Mouse (Mus musculus) spleen, adult 18-20 months (tissue): Measurements from ENCODE around the gene Foxf2.
A peak's percentile ranks its signal among the peaks of the same experiment; 100 is the strongest.

ENCODE experiments used
- DNase-seq, 2 experiments: peaks; one replicate each; pipeline ENCODE4 v3.0.0; 2022; ENCODE audit warnings: mixed read lengths in 2 of 2

The Foxf2 gene

GRCm38 (mm10) chr13:31626183-31626801, 676 bp downstream of the Foxf2 start:
- no peak for DNase-seq

GRCm38 (mm10) chr13:31626991-31627625, 1.5 kb downstream of the Foxf2 start:
- DNase-seq, result no peak

- no peak for DNase-seq
Measured at GRCm38 (mm10) chr13:31627864-31628690, 2.5 kb downstream of the Foxf2 start.

GRCm38 (mm10) chr13:31628691-31629180, 3.1 kb downstream of the Foxf2 start:
- no peak for DNase-seq

GRCm38 (mm10) chr13:31629321-31629851, 3.8 kb downstream of the Foxf2 start:
- DNase-seq, result no peak

- DNase-seq, result no peak
Measured at GRCm38 (mm10) chr13:31630051-31630450, 4.4 kb downstream of the Foxf2 start.

- no peak for DNase-seq
Measured at GRCm38 (mm10) chr13:31630551-31630950, 4.9 kb downstream of the Foxf2 start.

- DNase-seq, result no peak
Measured at GRCm38 (mm10) chr13:31631291-31631690, 5.7 kb downstream of the Foxf2 start.

GRCm38 (mm10) chr13:31632450-31632849, 6.8 kb downstream of the Foxf2 start:
- peak in 1 of 2 experiments; percentile 52 for DNase-seq

- no peak for DNase-seq
Measured at GRCm38 (mm10) chr13:31633259-31633658, 7.6 kb downstream of the Foxf2 start.

- DNase-seq, result no peak
Measured at GRCm38 (mm10) chr13:31635546-31635945, 9.9 kb downstream of the Foxf2 start.

GRCm38 (mm10) chr13:31641517-31641916, 15.9 kb downstream of the Foxf2 start:
- no peak for DNase-seq

- no peak for DNase-seq
Measured at GRCm38 (mm10) chr13:31652131-31652745, 26.6 kb downstream of the Foxf2 start.

- DNase-seq, result no peak
Measured at GRCm38 (mm10) chr13:31656249-31656648, 30.6 kb downstream of the Foxf2 start.

GRCm38 (mm10) chr13:31658212-31658611, 32.6 kb downstream of the Foxf2 start:
- DNase-seq, result no peak

GRCm38 (mm10) chr13:31658963-31659362, 33.3 kb downstream of the Foxf2 start:
- peak in 1 of 2 experiments; percentile 22 for DNase-seq

GRCm38 (mm10) chr13:31661211-31661610, 35.6 kb downstream of the Foxf2 start:
- no peak for DNase-seq

- DNase-seq, result no peak
Measured at GRCm38 (mm10) chr13:31665376-31665775, 39.8 kb downstream of the Foxf2 start.

GRCm38 (mm10) chr13:31667919-31668524, 42.4 kb downstream of the Foxf2 start:
- no peak for DNase-seq

- DNase-seq, result no peak
Measured at GRCm38 (mm10) chr13:31672093-31672492, 46.5 kb downstream of the Foxf2 start.
